Mouse (Mus musculus): ENCODE data around the gene Gm44805.
A peak's percentile ranks its signal among the peaks of the same experiment; 100 is the strongest.

Gene Gm44805

DNA sequence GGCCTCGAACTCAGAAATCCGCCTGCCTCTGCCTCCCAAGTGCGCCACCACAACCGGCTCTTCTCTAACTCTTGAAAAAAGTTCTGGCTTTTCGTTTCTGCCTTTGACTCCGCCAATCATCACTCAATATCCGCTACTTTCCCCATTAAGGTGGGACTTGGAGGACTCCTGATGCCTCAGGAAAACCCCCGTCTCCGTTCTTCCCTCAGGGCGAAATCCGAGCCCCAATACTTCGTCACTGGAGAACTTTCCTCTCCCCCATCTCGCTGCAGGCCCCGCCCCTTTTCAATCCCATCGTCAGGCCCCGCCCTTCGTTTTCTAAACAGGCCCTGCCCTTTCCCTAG, 53.1 kb downstream of the Gm44805 start:
- DNase-seq: no peak

DNA sequence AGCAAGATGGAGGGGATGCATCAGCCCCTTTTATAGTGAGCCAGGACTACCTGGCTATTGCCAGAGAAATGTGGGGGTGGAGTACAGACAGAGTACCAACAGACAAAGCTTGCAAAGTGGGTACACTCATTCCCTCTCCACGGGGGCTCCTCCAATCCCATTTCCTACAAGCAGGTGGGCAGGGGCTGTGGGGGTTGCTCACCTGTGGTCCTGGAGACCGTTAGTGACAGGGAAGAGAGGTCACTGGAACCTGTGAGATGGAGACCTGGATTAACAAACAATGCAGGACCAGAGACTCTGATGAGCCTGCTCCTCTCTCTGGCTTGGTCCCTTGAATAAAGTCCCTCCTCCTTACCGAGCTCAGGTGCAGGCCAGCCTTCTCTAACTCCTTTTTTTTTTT, 53.5 kb downstream of the Gm44805 start:
- peak; percentile 51 for DNase-seq

DNA sequence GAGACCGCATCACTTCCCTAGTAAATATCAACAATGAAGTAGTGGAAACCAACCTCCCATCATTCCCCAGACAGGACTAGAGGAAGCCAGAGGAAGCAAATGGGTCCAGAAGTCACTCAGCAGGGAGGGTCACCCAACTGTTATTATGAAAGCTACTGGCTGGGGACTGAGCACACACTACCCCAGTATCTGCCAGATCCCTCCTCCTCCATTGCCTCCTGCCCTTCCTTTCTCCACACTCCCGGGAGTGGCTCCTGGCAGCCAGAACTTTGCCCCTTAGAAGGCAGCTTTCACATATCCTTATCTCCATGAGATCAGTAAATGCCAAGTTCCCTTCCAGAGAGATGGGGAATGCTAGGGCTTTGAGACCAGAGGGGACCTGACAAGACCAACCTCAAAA, 57.8 kb downstream of the Gm44805 start:
- DNase-seq: no peak

DNA sequence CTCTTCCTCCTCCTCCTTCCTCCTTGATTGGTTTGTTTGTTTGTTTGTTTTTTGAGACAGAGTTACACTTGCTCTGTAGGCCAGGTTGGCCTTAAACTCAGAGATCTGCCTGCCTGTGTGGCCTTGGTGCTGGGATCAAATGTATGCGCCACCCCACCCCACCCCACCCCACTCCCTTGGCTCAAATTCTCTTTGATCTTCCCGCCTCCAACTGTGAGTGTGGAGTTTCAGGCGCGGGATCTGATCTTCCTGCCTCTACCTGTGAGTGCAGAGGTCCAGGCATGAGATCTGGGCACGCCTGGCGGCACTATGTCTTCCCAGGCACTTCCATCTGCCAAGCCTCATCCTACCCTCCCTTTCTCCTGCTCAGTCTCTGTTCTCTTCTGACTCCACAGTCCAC, 59.0 kb downstream of the Gm44805 start:
- no peak for DNase-seq
